Mouse (Mus musculus) gastrocnemius, postnatal 14 days (tissue): ENCODE measurements around the gene Tbxas1. TPM values are rescaled to one million over a fixed set of nuclear protein-coding genes. Genes with fewer than 3 reads are reported as not detected.

ENCODE experiments used
- DNase-seq: peaks from one replicate; pipeline ENCODE4 v3.0.0; 2021; ENCODE audit warnings: mixed read lengths
- intact Hi-C: fragments of 180-260 bp; cut with DNase I; formaldehyde crosslinking; loops from one replicate; pipeline ENCODE4 v1.15.1; 2025; ENCODE audit warnings: low total_unique reads
- total RNA-seq, 2 experiments: library from RNA; stranded (reverse); gene quantifications; 2 replicates each; pipeline ENCODE4 v1.2.3; 2021

Gene Tbxas1
- total RNA-seq, 2 experiments from 2014 or later = 0.75 to 1.4 TPM

- intact Hi-C loops = no loop called here
- DNase-seq = no peak
Measured at GRCm38 (mm10) chr6:39131480-39131879, 256.3 kb downstream of the Tbxas1 start.

GRCm38 (mm10) chr6:39132556-39132955, 257.4 kb downstream of the Tbxas1 start:
- intact Hi-C loops = no loop called here
- DNase-seq = no peak

Other genes starting within 250 kb of the Tbxas1 start
- under 1 TPM; 0.09 to 0.27 TPM for gene Klrg2, start 238.2 kb upstream of the Tbxas1 start, total RNA-seq
- gene Clec2l, start 212.3 kb upstream of the Tbxas1 start, total RNA-seq = 1 to 10 TPM in 1 of 2 experiments, under 1 TPM in 1; 0.62 to 1.0 TPM
- 10 to 100 TPM; 45.8 to 49.0 TPM for gene Hipk2, start 761 bp downstream of the Tbxas1 start, total RNA-seq
- 1 to 10 TPM; 4.1 to 4.2 TPM for gene Parp12, start 242.9 kb downstream of the Tbxas1 start, total RNA-seq